Mouse (Mus musculus) kidney, embryonic 15.5 days (tissue): ENCODE results near the gene Olfr591. TPM values are rescaled to one million over a fixed set of nuclear protein-coding genes. Genes with fewer than 3 reads are reported as not detected.
"Not testable (repeated sequence)": the region's sequence is repeated elsewhere in the genome, so short reads cannot be mapped to it uniquely, and the experiment has no call there.

Experiments used
- ATAC-seq: fragments of 200-750 bp; cut with Nextera tagmentation; replicated peaks from 2 replicates; pipeline ENCODE4 v1.8.0; 2017; ENCODE audit warnings: moderate TSS enrichment; ENCODE audit not compliant: low FRiP score
- H3K27ac ChIP-seq: fragments of 300-500 bp; sonication (generic); 2 replicates; pipeline ENCODE4 v1.5.1; 2015; ENCODE audit warnings: mild to moderate bottlenecking, inconsistent platforms
- H3K27me3 ChIP-seq: fragments of 300-500 bp; sonication (generic); 2 replicates; pipeline ENCODE4 v1.6.1; 2015; ENCODE audit warnings: inconsistent platforms
- H3K36me3 ChIP-seq: fragments of 300-500 bp; sonication (generic); 2 replicates; pipeline ENCODE4 v1.6.1; 2015; ENCODE audit warnings: inconsistent platforms
- H3K4me1 ChIP-seq: fragments of 300-500 bp; sonication (generic); 2 replicates; pipeline ENCODE4 v1.6.1; 2015; ENCODE audit warnings: inconsistent platforms
- H3K4me2 ChIP-seq: fragments of 300-500 bp; sonication (generic); 2 replicates; pipeline ENCODE4 v1.6.1; 2015; ENCODE audit warnings: moderate library complexity, mild to moderate bottlenecking, inconsistent platforms
- H3K4me3 ChIP-seq: fragments of 300-500 bp; sonication (generic); replicated peaks from 2 replicates; pipeline ENCODE4 v1.5.1; 2015; ENCODE audit warnings: mild to moderate bottlenecking, inconsistent platforms
- H3K9ac ChIP-seq: fragments of 300-500 bp; sonication (generic); 2 replicates; pipeline ENCODE4 v1.6.1; 2015; ENCODE audit warnings: mild to moderate bottlenecking, inconsistent platforms
- H3K9me3 ChIP-seq: fragments of 300-500 bp; sonication (generic); replicated peaks from 2 replicates; pipeline ENCODE4 v1.6.1; 2016; ENCODE audit warnings: inconsistent platforms
- whole genome bisulfite sequencing: fragments of 180-500 bp; shearing (Covaris S2); methylation state at CpG from one replicate; pipeline ENCODE4 v1.1.7; 2015; ENCODE audit warnings: mixed read lengths; 5-methylcytosine and 5-hydroxymethylcytosine counted together
- polyA plus RNA-seq: library from polyadenylated mRNA; unstranded; fragments of >200 nt; fragmentation: Nextera tagmentation; extraction: Ambion mirVana; gene quantifications from 2 replicates; pipeline ENCODE4 v1.2.1, GENCODE M21; 2015

Olfr591 gene
- polyA plus RNA-seq, result not detected in 2 replicates

DNA sequence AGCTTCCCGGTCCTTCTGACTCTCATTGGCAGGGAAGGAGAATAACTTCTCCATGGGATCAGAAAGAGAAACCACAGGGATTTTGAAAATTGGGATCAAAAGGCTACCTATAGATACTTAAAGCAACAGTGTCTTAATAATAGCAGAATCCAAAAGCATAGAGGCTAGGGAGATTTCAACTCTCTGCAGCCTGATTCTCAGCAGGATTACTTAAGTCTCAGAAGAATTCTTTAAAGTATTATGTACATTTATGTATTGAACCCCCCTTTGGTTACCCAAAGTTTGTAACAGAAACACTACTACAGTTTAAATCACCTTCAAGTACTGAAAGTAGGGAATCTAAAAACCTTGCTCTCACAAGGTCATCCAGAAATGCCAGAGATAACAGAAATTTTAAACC, at the start of gene Olfr591:
Gene Olfr591, minus strand, starts transcription at position 101 of the 400 bp plus-strand sequence.
- H3K4me2 ChIP-seq, result no peak within 1 kb of the TSS
- H3K9ac ChIP-seq, result no peak within 1 kb of the TSS
- no peak within 1 kb of the TSS for H3K27ac ChIP-seq
- H3K4me1 ChIP-seq, result no peaks in the 10 kb centered on the region
- no peak within 1 kb of the TSS for H3K4me3 ChIP-seq
- no peak for ATAC-seq
- 79% methylated on average over 1 of the region's 1 CpGs for WGBS
- H3K36me3 ChIP-seq, result no peaks in the 10 kb centered on the region
- no peaks in the 10 kb centered on the region for H3K9me3 ChIP-seq
- H3K27me3 ChIP-seq, result no peaks in the 10 kb centered on the region

- Histone ChIP-seq H3K4me3 (no peak within 1 kb of the TSS), H3K4me2 (no peak within 1 kb of the TSS), H3K9ac (no peak within 1 kb of the TSS), H3K36me3 (no peaks in the 10 kb centered on the region), H3K27ac (no peak within 1 kb of the TSS), H3K4me1 (no peaks in the 10 kb centered on the region), H3K9me3 (no peaks in the 10 kb centered on the region), H3K27me3 (no peaks in the 10 kb centered on the region)
- no peak for ATAC-seq
Measured at GRCm38 (mm10) chr7:103216696-103217095, 38.6 kb upstream of the Olfr591 start, which contains the start of gene Olfr594. Gene Olfr594, plus strand, starts transcription at chr7:103216996.

DNA sequence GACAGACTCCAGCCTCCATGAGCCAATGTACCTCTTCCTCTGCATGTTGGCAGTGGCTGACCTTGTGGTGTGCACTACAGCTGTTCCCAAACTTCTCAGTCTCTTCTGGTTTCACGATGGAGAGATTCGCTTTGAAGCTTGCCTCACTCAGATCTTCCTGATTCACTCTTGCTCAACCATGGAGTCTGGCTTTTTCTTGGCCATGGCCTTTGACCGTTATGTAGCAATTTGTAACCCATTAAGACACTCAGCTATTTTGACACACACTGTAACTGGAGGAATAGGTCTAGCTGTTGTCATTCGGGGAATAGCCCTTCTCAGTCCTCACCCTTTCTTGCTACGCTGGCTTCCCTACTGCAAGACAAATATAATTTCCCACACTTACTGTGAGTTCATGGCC, 33.9 kb upstream of the Olfr591 start:
- 88% methylated on average over 5 of the region's 5 CpGs for WGBS
- not testable (repeated sequence) for ATAC-seq

GRCm38 (mm10) chr7:103211562-103211961, 33.4 kb upstream of the Olfr591 start, which contains the start of gene Olfr593:
Gene Olfr593, plus strand, starts transcription at chr7:103211862.
- no peaks in the 10 kb centered on the region for H3K36me3 ChIP-seq
- H3K9ac ChIP-seq, result no peak within 1 kb of the TSS
- no peaks in the 10 kb centered on the region for H3K27me3 ChIP-seq
- no peak for ATAC-seq
- no peaks in the 10 kb centered on the region for H3K4me1 ChIP-seq
- no peak within 1 kb of the TSS for H3K4me3 ChIP-seq
- WGBS, result 81% methylated on average over 1 of the region's 1 CpGs
- no peak within 1 kb of the TSS for H3K27ac ChIP-seq
- H3K9me3 ChIP-seq, result no peaks in the 10 kb centered on the region
- H3K4me2 ChIP-seq, result no peak within 1 kb of the TSS

More for the DNA sequence above, 33.9 kb upstream of the Olfr591 start:
- H3K27ac ChIP-seq, H3K9ac ChIP-seq, H3K4me3 ChIP-seq, H3K4me1 ChIP-seq, H3K9me3 ChIP-seq, H3K27me3 ChIP-seq, H3K36me3 ChIP-seq, H3K4me2 ChIP-seq: not testable (repeated sequence)

DNA sequence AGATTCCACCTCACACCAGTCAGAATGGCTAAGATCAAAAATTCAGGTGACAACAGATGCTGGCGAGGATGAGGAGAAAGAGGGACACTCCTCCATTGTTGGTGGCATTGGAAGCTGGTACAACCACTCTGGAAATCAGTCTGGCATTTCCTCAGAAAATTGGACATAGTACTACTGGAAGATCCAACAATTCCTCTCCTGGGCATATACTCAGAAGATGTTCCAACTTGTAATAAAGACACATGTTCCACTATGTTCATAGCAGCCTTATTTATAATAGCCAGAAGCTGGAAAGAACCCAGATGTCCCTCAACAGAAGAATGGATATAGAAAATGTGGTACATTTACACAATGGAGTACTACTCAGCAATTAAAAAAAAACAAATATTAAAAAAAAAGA, 6.4 kb upstream of the Olfr591 start, which contains the start of gene Olfr592:
Gene Olfr592, plus strand, starts transcription at position 301 of the 400 bp plus-strand sequence.
- not testable (repeated sequence) for H3K9ac ChIP-seq, H3K4me2 ChIP-seq, H3K27me3 ChIP-seq, H3K4me1 ChIP-seq, ATAC-seq, H3K4me3 ChIP-seq, H3K27ac ChIP-seq, H3K9me3 ChIP-seq, H3K36me3 ChIP-seq
- 76% methylated on average over 1 of the region's 1 CpGs for WGBS

DNA sequence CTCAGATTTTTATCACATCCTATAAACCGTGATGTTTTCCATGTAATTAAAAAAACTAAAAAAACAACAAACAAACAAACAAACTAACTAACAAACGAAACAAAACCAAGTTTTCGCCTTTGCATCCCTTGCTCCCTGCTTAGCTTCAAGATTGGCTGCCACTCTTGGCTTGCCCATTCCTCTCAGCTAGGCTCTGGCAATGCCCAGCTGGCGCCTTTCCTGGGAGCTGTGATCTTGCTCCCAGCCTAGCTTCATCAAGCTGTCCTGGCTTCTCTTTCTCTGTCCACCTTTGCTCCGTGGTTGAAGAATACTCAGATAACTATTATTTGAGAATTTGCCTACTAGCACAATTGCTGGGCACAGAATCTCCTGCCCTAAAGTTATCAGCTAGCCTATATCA, 8.4 kb downstream of the Olfr591 start:
- no peaks in the 10 kb centered on the region for H3K27me3 ChIP-seq
- H3K36me3 ChIP-seq, result no peaks in the 10 kb centered on the region
- H3K9me3 ChIP-seq, result 0 out of 2 replicates have a peak, but pooled peaks cover 2% of the 10 kb centered on the region
- H3K4me2 ChIP-seq, result no peak overlapping the region
- no peak overlapping the region for H3K4me3 ChIP-seq
- no peaks in the 10 kb centered on the region for H3K4me1 ChIP-seq
- H3K27ac ChIP-seq, result no peak overlapping the region
- no peak for ATAC-seq
- 84% methylated on average over 5 of the region's 5 CpGs for WGBS
- no peak overlapping the region for H3K9ac ChIP-seq

GRCm38 (mm10) chr7:103156256-103156655, 21.9 kb downstream of the Olfr591 start, which contains the start of gene Olfr589:
Gene Olfr589, minus strand, starts transcription at chr7:103156356.
- Histone ChIP-seq H3K9me3 (no peaks in the 10 kb centered on the region), H3K4me1 (no peaks in the 10 kb centered on the region), H3K27me3 (no peaks in the 10 kb centered on the region), H3K4me2 (no peak within 1 kb of the TSS), H3K36me3 (no peaks in the 10 kb centered on the region), H3K27ac (no peak within 1 kb of the TSS), H3K4me3 (no peak within 1 kb of the TSS), H3K9ac (no peak within 1 kb of the TSS)
- WGBS, result 66% methylated on average over 2 of the region's 2 CpGs
- ATAC-seq, result no peak

DNA sequence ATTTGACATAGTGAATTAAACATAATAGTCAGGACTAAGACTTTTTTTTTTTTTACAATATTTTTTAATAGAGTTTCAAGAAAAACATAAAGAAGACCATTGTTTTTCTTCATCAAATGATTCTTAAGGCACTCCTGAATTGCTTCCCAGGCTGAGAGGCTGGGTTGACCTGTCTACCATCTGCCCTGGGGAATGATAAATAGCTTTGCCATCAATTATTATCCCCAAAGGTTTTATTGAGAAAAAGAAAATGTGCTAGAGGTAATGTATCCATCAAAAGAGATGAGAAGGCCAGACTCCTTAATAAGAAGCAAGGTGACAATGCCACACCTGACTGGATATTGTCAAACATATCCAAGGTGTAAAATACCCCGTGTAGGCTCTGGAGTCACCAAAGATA, 37.6 kb downstream of the Olfr591 start, which contains the start of gene Olfr588-ps1:
Gene Olfr588-ps1, plus strand, starts transcription at position 301 of the 400 bp plus-strand sequence.
- WGBS, result 86% methylated on average over 1 of the region's 1 CpGs
- ATAC-seq, result no peak

DNA sequence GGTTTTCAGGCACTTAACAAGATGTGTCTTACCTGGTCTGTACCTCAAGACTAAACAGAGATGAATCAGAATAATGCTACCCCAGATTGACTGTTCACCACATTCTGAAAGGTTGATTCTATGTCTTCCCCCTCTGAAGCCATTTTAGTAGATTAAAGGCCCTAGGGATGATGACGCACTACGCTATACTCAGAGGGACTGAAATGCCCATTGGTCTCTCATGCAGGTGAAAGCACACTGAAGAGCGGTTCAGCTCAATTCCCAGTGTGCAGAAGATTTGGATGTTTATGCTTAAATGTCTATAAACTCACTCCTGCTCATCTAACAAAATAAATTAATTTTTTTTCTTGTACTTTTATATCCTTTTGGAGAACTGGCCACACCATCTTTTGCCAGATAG, 52.6 kb downstream of the Olfr591 start, which contains the start of gene Olfr586:
Gene Olfr586, minus strand, starts transcription at position 101 of the 400 bp plus-strand sequence.
- H3K9ac ChIP-seq, result no peak within 1 kb of the TSS

More for the DNA sequence above, 37.6 kb downstream of the Olfr591 start, which contains the start of gene Olfr588-ps1:
- Histone ChIP-seq H3K9ac (no peak within 1 kb of the TSS), H3K36me3 (no peaks in the 10 kb centered on the region), H3K9me3 (no peaks in the 10 kb centered on the region), H3K4me1 (no peaks in the 10 kb centered on the region), H3K27ac (no peak within 1 kb of the TSS), H3K27me3 (no peaks in the 10 kb centered on the region), H3K4me2 (no peak within 1 kb of the TSS), H3K4me3 (no peak within 1 kb of the TSS)

DNA sequence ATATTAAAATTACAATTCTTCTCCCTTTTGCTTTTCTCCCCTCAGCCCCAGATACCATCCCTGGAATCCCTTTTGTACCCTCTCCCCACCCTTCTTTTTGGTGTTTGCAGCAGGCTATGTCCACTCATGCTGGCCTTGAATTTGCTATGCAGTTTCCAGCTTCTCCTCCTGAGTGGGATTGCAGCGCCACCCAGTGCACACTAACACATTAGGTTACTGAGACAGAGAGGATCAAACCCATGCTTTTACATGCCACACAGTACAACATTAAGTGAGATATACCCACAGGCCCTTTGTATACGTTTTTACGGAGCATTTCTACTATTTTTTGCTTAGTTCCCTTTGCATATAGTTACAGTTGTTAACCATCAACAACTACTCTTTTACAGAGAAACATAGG, 58.7 kb downstream of the Olfr591 start:
- H3K27ac ChIP-seq, result no peak overlapping the region
- H3K4me3 ChIP-seq, result no peak overlapping the region
- 59% methylated on average over 3 of the region's 3 CpGs for WGBS
- H3K9me3 ChIP-seq, result no peaks in the 10 kb centered on the region
- no peaks in the 10 kb centered on the region for H3K4me1 ChIP-seq
- H3K9ac ChIP-seq, result no peak overlapping the region
- H3K27me3 ChIP-seq, result no peaks in the 10 kb centered on the region
- H3K36me3 ChIP-seq, result no peaks in the 10 kb centered on the region
- H3K4me2 ChIP-seq, result no peak overlapping the region
- ATAC-seq, result no peak

More for the DNA sequence above, 52.6 kb downstream of the Olfr591 start, which contains the start of gene Olfr586:
- Histone ChIP-seq H3K4me1 (no peaks in the 10 kb centered on the region), H3K4me3 (no peak within 1 kb of the TSS), H3K27ac (no peak within 1 kb of the TSS), H3K9me3 (no peaks in the 10 kb centered on the region), H3K27me3 (no peaks in the 10 kb centered on the region), H3K4me2 (no peak within 1 kb of the TSS), H3K36me3 (no peaks in the 10 kb centered on the region)
- 90% methylated on average over 3 of the region's 3 CpGs for whole genome bisulfite sequencing
- no peak for ATAC-seq

Other genes with a start within 250 kb of the Olfr591 start
- gene Olfr573-ps1, start 235.8 kb downstream of the Olfr591 start, polyA plus RNA-seq, result not detected in 2 replicates
- gene Olfr574, start 229.9 kb downstream of the Olfr591 start, polyA plus RNA-seq, result not detected in 2 replicates
- gene Olfr575, start 219.6 kb downstream of the Olfr591 start, polyA plus RNA-seq, result not detected in 2 replicates
- gene Olfr576, start 215.7 kb downstream of the Olfr591 start, polyA plus RNA-seq, result not detected in 2 replicates
- gene Olfr577, start 202.4 kb downstream of the Olfr591 start, polyA plus RNA-seq, result not detected in 2 replicates
- not detected in 2 replicates for gene Olfr578, start 189.0 kb downstream of the Olfr591 start, polyA plus RNA-seq
- not detected in 2 replicates for gene Olfr582, start 140.3 kb downstream of the Olfr591 start, polyA plus RNA-seq
- not detected in 2 replicates for gene Olfr583, start 127.0 kb downstream of the Olfr591 start, polyA plus RNA-seq
- gene Olfr584, start 96.5 kb downstream of the Olfr591 start, polyA plus RNA-seq, result not detected in 2 replicates
- gene Olfr585, start 80.6 kb downstream of the Olfr591 start, polyA plus RNA-seq, result not detected in 2 replicates
- gene Olfr586, start 52.7 kb downstream of the Olfr591 start, polyA plus RNA-seq, result not detected in 2 replicates
- gene Olfr588-ps1, start 37.5 kb downstream of the Olfr591 start, polyA plus RNA-seq, result not detected in 2 replicates
- not detected in 2 replicates for gene Olfr589, start 22.0 kb downstream of the Olfr591 start, polyA plus RNA-seq
- not detected in 2 replicates for gene Olfr592, start 6.5 kb upstream of the Olfr591 start, polyA plus RNA-seq
- not detected in 2 replicates for gene Olfr593, start 33.5 kb upstream of the Olfr591 start, polyA plus RNA-seq
- not detected in 2 replicates for gene Olfr594, start 38.7 kb upstream of the Olfr591 start, polyA plus RNA-seq
- not detected in 2 replicates for gene Usp17ld, start 74.2 kb upstream of the Olfr591 start, polyA plus RNA-seq
- not detected in 2 replicates for gene Olfr596, start 127.3 kb upstream of the Olfr591 start, polyA plus RNA-seq
- not detected in 2 replicates for gene Olfr597, start 138.0 kb upstream of the Olfr591 start, polyA plus RNA-seq
- gene Olfr598, start 145.2 kb upstream of the Olfr591 start, polyA plus RNA-seq, result not detected in 2 replicates
- gene Olfr599, start 157.6 kb upstream of the Olfr591 start, polyA plus RNA-seq, result not detected in 2 replicates
- gene Olfr600, start 171.3 kb upstream of the Olfr591 start, polyA plus RNA-seq, result not detected in 2 replicates
- not detected in 2 replicates for gene Olfr601, start 184.3 kb upstream of the Olfr591 start, polyA plus RNA-seq
- gene Olfr603, start 207.8 kb upstream of the Olfr591 start, polyA plus RNA-seq, result not detected in 2 replicates
- not detected in 2 replicates for gene Usp17lc, start 236.7 kb upstream of the Olfr591 start, polyA plus RNA-seq